Mouse (Mus musculus) lung, postnatal 25 days (tissue): ENCODE measurements around the gene Ssr4.
A peak's percentile ranks its signal among the peaks of the same experiment; 100 is the strongest.
"Not testable (repeated sequence)": the region's sequence is repeated elsewhere in the genome, so short reads cannot be mapped to it uniquely, and the experiment has no call there.

Source experiments
- DNase-seq: peaks from one replicate; pipeline ENCODE4 v3.0.0; 2022; ENCODE audit warnings: low spot score

Gene Ssr4

DNA sequence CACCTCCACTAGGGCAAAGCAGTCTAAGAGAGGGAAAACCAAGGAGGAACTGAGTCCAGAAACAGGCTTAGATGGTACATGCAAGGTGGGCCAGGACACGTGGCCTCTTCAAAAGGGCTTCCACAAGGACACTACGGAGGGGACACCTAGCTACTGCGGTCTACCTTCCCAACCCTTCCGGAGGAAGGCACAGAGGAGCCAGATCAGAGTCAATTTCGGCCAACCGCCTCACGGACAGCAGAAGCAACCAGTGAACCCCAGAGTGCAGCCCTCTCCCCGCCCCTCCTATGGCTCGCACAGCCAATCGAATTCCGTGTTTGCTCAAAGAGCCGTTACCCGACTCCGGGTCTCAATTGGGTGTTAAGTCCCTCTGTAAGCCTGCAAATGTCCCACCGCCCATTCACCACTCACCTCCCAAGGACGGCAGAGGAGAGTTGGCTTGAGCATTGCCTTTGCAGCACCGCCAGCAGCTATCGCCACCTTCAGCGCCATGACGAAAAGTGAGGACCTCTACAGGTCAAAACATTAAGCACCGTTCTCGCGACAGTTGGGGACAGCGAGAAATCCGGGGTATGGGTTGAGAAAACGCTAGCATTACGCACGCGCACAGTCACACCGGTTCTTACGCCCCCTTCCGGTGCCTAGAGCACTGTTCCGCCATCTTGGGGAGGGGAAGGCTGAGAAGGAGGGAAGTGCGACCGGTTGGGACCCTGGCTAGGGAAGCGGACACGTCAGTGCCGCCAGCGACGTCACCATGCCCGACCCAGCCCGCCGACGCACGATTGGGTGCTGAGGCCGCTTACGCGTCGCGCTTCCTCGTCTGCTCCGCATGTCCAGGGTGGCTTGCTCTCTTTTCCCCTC, at the start of gene Ssr4, which contains the start of gene Idh3g:
Gene Ssr4, plus strand, starts transcription at position 665 of the 861 bp plus-strand sequence.
Gene Idh3g, minus strand, starts transcription at position 534 of the 861 bp plus-strand sequence.
- DNase-seq = peak; percentile 95

DNA sequence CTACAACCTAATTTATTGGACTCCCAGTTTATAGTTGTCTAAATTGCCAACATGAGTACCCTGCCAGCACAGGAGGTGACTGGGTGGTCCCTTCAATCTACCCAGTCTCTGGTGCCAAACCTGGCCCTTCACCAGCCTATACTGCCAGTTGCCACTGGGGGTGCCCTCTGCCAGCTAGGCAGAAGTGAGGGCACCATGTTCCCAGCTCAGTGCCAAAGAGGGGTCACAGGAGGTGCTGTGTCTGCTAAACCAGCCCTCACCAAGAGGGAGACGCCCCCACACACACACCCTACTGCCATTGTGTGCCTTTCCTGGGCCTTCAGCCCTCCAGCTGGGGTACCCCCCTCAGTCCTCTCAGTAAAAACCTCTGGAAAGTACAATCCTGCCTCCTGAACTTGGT, 48.7 kb upstream of the Ssr4 start:
- DNase-seq = no peak

DNA sequence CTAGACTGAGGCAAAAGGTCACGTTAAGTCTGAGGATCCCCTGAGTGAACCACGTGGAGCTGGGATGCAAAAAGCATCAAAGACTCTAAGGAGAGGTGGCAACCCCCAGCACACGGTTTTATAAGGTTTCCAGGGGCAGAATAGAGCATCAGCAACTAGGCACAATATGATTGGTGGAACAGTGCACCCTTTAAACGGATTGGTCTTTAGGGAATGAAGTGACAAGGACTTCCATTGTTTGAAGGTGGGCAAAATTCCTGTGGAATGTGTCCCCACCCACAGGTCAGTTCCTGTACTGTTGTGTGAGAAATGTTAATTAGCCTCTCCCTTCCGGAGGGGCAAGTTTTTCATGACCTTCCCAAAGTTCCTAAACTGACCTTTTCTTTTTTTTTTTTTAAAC, 47.7 kb upstream of the Ssr4 start:
- DNase-seq = no peak

DNA sequence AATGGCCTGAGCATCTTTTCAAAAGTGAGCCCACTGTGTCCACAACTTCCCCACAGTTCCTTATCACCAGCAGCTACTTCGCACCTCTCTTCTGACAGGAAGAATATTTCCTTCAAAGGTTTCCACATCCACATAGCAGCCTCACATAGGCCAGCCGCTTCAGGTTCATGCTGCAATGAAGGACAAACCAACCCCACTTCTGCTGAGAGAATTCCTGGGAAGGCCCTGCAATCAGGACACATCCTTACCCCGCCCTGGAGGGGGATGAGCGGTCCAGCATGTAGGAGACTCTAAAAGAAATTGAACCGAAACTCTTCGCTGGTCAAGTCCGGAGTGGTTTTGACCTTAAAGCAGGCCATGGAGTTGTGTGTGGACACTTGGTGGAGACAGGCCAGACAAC, 47.0 kb upstream of the Ssr4 start:
- DNase-seq = not testable (repeated sequence)

DNA sequence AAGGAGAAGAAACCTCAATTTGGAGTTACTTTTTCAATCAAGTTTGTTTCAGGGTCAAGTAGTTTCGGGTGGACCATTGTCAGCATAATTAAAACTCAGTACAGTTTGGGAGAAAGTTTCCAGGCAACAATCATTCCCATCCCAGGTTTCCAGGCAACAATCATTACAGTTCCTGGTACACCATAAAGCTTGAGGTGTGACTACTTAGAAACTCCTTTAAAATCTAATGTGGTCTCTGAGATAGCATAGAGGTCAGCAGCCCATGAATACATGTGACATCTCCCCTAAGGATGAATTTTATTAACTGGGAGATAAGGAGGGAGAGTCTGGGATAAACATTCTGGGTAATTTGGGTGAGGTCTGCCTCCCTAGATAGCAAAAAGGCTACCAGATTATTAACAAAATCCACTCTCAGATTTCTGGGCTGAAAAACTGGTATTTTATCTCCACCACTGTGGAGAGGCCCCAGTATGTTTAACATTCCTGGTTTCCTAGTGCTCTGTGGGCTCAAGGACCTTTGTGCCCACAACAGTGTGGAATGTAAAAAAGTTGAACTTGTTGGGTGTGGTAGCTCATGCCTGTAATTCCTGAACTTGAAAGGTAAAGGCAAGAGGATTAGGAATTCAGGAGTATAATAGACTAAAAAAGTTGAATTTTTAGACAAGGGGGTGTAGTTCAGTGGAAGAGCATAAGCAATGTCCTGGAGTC, 41.9 kb upstream of the Ssr4 start:
- no peak for DNase-seq

DNA sequence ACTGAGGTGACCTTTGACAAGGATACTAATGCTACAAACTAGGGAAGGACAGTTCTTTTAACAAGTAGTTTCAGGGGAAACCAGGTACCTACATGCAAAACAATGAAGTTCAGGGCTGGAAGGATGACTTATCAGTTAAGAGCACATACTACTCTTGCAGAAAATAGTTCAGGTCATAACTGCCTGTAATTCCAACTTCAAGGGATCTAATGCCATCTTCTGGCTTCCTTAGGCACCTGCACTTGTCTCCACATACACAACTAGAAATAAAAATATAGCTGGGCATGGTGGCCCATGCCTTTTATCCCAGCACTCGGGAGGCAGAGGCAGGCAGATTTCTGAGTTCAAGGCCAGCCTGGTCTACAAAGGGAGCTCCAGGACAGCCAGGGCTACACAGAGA, 37.9 kb upstream of the Ssr4 start:
- no peak for DNase-seq

DNA sequence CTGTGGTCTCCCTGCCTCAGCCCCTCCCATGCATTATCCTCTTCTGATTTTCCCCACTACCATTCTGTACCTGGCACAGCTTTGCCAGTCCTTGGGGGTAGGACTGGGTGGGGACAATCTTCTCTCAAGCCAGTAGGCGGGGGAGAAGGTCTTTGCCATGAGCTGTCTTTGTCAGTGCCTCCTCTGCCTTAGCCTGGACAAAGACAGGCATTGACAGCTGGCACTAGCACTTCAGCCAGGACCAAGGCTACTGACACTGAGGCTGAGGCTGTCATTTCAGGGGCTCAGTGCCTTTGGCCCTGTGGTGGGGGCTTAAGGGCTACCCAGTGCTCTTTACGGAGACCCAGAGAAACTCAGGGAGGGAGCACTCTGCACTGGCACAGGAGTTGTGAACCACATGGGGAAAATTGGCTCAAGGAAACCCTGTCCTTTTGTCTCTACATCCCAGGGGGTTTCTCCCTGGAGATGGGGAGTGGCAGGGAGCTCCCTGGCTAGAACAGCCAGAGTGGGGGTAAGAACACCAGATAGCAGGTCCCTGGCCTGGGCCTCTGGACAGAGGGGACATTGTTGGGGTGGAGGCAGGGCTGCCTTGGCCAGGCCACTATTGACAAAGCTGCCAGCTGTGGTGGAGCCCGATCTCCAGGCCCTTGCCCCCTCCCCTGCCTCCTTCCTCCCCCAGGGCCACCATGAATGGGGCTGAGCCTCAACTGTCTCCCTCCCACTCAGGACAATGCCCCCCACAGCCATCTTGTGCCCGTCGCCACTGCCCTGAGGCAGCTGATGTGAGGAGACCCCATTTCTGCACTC, 30.3 kb upstream of the Ssr4 start, which contains the start of gene Plxnb3:
Gene Plxnb3, plus strand, starts transcription at position 757 of the 807 bp plus-strand sequence.
- DNase-seq = no peak

DNA sequence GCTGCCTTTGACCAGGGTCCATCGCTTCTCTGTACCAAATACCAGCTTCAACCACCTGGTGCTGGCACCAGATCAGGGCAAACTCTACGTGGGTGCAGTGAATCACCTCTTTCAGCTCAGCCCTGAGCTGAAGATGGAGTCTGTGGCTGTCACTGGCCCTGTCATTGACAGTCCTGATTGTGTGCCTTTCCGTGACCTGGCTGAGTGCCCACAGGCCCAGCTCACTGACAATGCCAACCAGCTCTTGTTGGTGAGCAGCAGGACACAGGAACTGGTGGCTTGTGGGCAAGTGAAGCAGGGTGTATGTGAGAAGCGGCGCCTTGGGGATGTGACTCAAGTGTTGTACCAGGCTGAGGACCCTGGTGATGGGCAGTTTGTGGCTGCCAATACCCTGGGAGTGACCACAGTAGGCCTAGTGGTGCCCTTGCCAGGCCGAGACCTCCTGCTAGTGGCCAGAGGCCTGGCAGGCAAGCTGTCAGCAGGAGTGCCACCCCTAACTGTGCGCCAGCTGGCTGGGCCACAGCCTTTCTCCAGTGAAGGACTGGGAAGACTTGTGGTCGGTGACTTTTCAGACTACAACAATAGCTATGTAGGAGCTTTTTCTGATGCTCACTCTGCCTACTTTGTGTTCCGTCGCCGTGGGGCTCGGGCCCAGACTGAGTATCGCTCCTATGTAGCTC, 28.1 kb upstream of the Ssr4 start:
- DNase-seq = no peak

DNA sequence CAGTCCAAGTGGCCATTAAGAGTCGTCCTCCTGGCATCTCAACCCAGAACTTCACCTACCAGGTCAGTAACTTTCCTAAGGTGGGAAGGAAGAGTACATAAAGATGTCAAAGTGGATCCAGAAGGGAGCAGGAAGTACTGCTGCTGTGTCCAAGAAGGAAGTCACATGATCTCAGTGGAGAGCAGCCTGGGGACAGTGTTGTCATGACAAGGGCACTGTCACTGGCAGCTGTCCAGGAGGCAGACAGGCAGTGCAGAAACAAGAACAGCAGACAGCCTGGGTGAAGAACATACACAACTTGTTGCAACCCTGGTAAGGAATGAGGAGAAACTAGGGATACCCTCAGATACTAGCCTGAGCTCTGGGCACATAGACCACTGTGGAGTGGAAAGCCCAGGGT, 21.5 kb upstream of the Ssr4 start:
- peak; percentile 70 for DNase-seq

DNA sequence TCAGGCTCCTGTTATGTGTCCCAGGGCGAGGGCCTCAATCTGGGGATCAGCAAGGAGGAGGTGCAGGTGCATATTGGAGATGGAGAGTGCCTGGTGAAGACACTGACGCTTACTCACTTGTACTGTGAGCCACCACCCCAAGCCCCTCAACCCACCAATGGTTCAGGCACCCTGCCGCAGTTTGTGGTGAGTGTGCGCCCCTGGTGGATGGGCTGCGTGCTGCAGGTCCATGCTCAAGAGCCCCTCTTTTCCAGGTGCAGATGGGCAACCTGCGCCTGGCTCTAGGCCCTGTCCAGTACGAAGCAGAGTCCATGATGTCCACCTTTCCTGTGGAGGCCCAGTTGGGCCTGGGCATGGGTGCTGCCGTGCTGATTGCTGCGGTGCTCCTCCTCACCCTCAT, 19.6 kb upstream of the Ssr4 start:
- DNase-seq = no peak

DNA sequence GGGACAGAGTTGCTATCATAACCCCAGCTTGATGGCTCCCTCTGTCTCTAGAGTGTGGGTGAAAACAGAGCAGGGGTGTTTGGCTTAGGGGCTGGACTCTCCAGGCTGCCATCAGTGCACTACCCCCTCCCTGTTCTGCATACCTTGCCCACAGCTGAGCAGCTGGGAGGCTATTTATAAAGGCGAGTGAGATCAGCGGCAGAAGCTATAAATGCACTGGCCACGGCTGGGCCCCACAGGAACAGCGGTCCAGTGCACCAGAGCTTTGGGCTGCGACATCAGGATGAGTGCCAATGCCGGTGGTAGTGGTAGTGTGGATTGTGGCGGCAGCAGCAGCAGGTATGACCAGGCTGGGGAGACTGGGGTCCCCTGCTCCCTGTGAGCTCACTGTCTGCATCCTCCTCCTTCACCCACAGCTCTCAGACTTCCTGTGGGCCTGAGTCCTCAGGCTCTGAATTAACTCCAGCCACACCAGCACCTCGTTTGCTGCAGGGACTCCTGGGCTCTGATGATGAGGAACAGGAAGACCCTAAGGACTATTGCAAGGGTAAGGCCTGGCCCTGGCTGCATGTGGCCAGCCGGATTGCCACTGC, 12.6 kb upstream of the Ssr4 start, which contains the start of gene Srpk3:
Gene Srpk3, plus strand, starts transcription at position 238 of the 593 bp plus-strand sequence.
- DNase-seq = no peak

DNA sequence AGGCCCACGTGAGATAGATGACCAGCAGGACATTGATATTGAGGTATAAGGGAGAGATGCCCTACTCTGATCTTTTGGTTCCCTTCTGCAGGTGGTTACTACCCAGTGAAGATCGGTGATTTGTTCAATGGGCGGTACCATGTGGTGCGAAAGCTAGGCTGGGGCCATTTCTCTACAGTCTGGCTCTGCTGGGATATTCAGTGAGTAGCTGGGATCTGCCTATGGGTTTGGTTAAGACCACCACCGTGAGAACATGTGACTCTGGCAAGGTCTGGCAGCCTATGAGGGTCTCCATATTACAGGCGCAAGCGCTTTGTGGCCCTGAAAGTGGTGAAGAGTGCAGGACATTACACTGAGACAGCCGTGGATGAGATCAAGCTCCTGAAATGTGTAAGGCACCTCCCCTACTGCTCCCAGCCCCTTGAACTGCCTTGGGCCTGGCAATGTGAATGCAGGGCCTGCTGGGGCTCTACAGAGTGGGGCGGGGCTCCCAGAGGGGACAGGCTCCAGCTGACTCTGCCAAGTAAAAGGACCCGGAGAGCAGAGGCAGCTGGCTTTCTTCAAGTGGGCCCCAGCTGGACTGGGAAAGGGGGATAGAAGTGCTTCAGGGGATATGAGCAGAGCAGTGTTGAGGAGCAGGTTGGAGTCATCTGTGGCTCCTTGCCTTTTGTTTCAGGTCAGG, 11.9 kb upstream of the Ssr4 start:
- DNase-seq = peak; percentile 8

DNA sequence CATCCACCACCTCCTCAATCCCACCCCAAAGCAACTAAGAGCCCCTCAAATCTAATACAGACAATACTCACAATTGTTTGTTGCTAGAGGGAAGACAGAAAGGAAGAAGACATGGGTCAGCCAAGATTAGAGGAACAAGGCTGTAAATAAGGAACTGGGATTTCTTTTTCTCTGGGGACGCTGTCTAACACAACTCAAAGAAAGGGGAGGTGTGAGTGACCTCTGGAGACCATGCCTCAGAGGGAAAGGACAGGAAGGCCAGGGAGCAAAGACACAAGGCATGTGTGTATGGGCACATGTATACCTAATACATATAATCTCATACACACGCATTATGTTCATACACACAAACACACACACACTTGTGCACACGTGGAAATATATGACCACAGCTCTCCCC, 4.6 kb upstream of the Ssr4 start:
- DNase-seq = no peak

DNA sequence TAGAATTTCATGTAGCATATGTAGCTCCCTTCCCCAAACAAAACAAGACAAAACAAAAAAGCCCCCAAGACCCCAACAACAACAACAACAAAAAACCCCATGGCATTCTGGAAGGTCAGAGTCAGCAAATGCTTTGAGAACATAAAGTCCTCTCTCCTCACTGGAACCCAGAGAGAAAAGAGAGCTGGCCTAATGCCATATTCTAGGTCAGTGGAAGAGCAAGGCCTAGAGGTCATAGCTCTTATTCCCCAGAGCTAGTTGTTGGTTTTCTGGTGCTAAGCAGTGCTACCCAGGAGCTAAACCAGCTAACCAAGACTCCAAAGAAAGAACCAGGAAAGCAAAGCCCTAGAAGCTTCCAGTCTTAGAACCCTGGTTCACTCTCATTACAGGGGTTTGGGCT, 1.2 kb upstream of the Ssr4 start:
- no peak for DNase-seq

DNA sequence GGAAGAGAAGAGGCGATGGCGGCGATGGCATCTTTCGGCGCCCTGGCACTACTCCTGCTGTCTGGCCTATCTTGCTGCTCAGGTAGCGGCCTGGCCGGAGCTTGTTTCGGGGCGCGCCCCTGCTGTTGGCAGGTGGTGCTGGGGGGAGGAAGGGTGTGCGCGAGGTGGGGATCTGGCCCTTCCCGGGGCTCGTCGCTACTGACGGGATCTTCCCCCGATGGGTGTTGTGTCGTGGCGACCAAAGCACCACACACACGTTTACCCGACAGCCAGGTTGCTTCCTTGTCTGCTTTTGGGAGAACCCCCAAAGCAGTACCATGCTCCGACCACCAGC, 364 bp downstream of the Ssr4 start:
- no peak for DNase-seq

DNA sequence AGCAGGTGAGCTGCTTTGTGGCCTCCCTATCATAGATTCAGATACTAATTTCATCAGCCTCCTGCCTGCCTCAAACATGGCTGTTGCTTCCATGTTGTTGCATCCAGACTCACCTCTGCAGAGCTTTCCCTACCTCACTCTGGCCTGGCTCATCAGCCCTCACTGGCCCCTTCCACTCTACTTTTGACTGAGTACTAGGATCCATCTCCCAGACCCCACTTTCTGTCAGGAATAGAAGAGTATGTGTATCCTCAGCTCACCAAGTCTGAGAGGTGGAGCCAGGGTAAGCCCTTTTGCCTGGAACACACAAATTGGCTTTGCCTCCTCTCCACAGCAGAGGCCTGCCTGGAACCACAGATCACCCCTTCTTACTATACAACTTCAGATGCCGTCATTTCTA, 1.7 kb downstream of the Ssr4 start:
- DNase-seq = no peak

DNA sequence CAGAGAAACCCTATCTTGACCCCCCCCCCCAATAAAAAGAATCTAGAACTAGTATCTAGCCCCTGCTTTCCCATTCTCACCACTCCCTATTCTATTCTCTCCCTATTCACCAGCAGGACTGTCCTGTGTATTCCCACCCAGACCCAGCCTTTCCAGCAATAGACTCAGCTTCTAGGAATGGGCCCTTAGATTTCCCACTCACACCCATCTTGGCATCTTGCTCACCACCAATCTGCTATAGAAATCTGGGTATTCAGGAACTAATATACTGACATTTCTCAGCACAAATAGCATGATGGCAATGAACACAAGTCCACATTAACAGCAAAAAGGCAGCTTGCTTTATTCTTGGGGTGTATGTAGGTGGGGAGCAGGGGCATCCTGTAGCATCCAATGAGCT, 6.2 kb downstream of the Ssr4 start:
- no peak for DNase-seq

DNA sequence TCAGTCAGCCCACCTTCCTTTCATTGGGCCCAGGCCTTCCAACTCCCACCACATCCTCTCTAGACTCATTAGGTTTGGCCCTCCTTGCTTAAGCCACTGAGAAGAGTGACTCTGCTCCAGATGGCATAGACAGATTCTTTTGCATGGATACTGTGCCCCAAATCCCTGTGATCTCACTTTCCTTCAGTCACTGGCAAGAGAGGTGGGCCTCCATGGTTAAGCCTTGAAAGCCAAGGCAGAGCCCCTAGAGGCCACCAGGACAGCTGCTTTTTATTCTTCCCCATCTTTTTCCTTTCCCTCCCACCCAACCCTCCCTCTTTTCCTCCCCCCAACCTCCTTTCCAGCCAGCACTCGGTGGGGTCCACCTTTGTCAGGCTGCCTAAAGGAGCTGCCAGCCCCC, 6.7 kb downstream of the Ssr4 start:
- no peak for DNase-seq

DNA sequence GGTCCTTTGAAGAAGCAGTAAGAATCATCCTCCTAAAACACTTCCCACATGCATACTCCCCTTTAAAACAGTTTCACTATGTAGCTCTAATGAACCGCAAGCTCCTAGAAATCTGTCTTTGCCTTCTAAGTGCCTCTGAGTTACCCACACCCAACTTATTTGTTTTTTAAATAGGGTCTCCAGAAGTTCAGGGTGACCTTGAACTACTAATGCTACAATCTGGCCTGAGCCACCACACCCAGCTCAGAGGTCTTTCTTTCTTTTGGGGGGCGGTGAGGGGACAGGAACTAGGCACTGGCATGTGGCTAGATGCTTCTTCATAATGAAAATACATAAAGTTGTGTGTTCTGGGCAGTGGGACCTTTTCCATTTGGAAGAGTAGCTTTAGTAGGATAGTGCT, 10.7 kb downstream of the Ssr4 start:
- no peak for DNase-seq

DNA sequence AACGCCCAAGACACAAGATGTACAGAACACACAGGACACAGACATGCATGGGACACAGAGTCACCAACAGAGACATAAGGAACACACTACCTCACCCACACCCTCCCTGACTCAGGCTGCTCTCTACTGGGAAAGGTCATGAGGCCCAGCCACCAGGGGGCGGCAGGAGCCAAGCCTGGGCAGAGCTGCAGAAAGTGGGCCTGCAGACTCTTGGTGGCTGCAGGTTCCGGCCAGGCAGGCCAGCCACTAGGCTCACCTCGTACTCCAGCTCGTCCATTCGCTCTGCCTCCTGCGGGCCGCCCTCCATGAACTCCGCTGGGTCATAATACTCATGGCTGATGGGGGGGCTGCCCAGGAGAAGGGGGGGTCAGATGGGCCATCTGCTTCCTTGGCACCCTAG, 11.7 kb downstream of the Ssr4 start:
- DNase-seq = peak; percentile 71

DNA sequence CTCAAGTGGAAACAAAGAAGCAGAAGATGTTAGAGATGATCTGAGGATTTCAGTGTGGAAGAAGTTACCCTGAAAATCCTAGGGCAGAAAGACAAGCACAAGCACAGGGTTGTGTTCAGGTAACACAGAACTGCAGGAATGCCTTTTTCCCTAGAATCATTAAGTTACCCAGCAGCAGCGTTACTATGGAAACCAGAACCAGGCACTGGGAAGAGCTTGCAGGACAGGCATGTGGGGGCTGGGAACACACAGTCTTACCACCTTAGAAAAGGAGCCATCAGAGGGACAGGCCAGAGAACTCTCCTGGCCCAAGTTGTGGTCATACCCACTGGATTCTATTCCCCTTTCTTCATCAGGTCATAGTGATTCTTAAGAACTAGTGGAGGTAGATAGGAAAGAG, 19.0 kb downstream of the Ssr4 start:
- DNase-seq = no peak
